Mouse (Mus musculus): ENCODE data around the gene Nek11. TPM values are rescaled to one million over a fixed set of nuclear protein-coding genes. Genes with fewer than 3 reads are reported as not detected.

The Nek11 gene
- total RNA-seq (2021) = under 1 TPM in 1 of 2 experiments, not detected in 1; 0.15 TPM
- long read RNA-seq, experiment 1 = 0 reads
- long read RNA-seq, experiment 2, partial matches to known transcripts = 0 of 1 reads
- long read RNA-seq, experiment 2, other reads (novel, unspliced or antisense) = 1 of 1 reads

- DNase-seq = peak; percentile 97
Observed at GRCm38 (mm10) chr9:105395218-105395627, at the start of gene Nek11, which contains the start of gene Aste1. TSS of gene Nek11 (minus strand) at chr9:105395524. TSS of gene Aste1 (plus strand) at chr9:105395392.

- DNase-seq = no peak
Observed at GRCm38 (mm10) chr9:105408549-105408948, 13.2 kb upstream of the Nek11 start.

- DNase-seq = no peak
Observed at GRCm38 (mm10) chr9:105394720-105395119, 604 bp downstream of the Nek11 start.

GRCm38 (mm10) chr9:105390616-105391015 lies 4.7 kb downstream of the Nek11 start:
- no peak for DNase-seq

- peak; percentile 85 for DNase-seq
Observed at GRCm38 (mm10) chr9:105389289-105389688, 6.0 kb downstream of the Nek11 start.

GRCm38 (mm10) chr9:105387403-105387802 lies 7.9 kb downstream of the Nek11 start:
- DNase-seq = no peak

- no peak for DNase-seq
Observed at GRCm38 (mm10) chr9:105379533-105380145, 15.7 kb downstream of the Nek11 start.

GRCm38 (mm10) chr9:105377622-105378021 lies 17.7 kb downstream of the Nek11 start:
- no peak for DNase-seq

- no peak for DNase-seq
Observed at GRCm38 (mm10) chr9:105376954-105377530, 18.3 kb downstream of the Nek11 start.

GRCm38 (mm10) chr9:105376411-105376810 lies 18.9 kb downstream of the Nek11 start:
- DNase-seq = no peak

GRCm38 (mm10) chr9:105374361-105374760 lies 21.0 kb downstream of the Nek11 start:
- DNase-seq = no peak

- no peak for DNase-seq
Observed at GRCm38 (mm10) chr9:105368605-105369004, 26.7 kb downstream of the Nek11 start.

- DNase-seq = no peak
Observed at GRCm38 (mm10) chr9:105366199-105366598, 29.1 kb downstream of the Nek11 start.

GRCm38 (mm10) chr9:105363520-105364231 lies 31.6 kb downstream of the Nek11 start:
- DNase-seq = no peak

- DNase-seq = no peak
Observed at GRCm38 (mm10) chr9:105362181-105362580, 33.1 kb downstream of the Nek11 start.

GRCm38 (mm10) chr9:105349034-105349433 lies 46.3 kb downstream of the Nek11 start:
- no peak for DNase-seq

GRCm38 (mm10) chr9:105348242-105349031 lies 46.9 kb downstream of the Nek11 start:
- no peak for DNase-seq

GRCm38 (mm10) chr9:105342994-105343656 lies 52.2 kb downstream of the Nek11 start:
- no peak for DNase-seq

GRCm38 (mm10) chr9:105342565-105342964 lies 52.8 kb downstream of the Nek11 start:
- no peak for DNase-seq

- DNase-seq = no peak
Observed at GRCm38 (mm10) chr9:105332436-105333016, 62.8 kb downstream of the Nek11 start.

- no peak for DNase-seq
Observed at GRCm38 (mm10) chr9:105321856-105322255, 73.5 kb downstream of the Nek11 start.

Data from adrenal gland, postnatal 10 days (tissue).